Mouse (Mus musculus): Measurements from ENCODE around the gene Tbk1. TPM values are rescaled to one million over a fixed set of nuclear protein-coding genes. Genes with fewer than 3 reads are reported as not detected.

Gene Tbk1
- 10 to 100 TPM; 69.4 to 74.8 TPM for polyA plus RNA-seq (2017; shearing (Covaris generic))

DNA sequence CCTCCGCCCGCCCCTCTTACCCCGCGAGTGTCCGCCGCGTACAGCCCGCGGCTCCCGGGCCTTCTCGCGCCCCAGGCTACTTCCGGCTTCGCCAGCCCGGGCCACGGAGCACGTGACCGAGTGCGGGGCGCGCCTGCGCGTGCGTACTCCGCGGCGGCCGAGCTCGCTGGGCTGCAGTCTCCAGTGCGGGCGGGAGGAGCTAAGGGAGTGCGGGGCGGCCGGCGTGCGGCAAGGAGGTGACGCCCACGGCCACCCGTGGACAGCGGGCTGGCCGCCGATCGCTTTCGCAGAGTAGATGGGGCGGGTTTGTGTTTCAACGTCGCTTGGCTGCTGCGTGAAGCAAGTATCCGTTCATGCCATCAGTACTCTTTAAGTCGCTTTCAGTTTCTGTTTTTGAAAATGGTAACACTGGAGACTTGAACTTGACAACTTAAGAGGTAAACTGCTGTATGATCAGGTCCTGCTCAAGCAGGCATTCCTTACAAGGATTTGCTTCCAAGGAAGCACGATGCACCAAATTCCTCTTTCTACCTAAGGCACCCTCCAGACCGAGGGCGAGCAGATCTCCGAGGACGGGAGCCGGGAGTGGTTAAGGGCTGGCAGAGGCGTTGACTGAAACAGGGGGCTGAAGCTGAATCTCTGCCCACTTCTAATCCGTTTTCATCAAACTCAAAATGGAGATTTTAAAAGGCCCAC is at the start of gene Tbk1:
Gene Tbk1 (minus strand): TSS at position 113 of the 696 bp plus-strand sequence.
- ATAC-seq, result peak; percentile 82

DNA sequence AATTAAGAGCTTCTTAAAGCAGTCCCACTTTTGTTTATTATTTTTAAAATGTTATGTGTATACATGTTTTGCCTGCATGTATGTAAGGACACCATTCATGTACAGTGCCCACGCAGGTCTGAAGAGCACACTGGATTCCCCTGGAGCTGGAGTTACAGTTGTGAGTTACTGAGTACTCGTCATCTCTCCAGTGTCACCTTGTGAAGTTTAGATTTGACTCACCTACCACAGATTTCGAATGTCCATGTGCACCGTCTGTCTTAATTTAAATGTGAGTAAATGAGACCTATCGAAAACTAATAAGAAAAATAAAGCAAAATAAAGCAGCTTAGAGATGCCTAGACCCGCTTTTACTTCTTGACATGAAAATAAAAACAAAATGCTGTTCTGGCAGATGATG is 49.7 kb upstream of the Tbk1 start:
- ATAC-seq, result no peak

DNA sequence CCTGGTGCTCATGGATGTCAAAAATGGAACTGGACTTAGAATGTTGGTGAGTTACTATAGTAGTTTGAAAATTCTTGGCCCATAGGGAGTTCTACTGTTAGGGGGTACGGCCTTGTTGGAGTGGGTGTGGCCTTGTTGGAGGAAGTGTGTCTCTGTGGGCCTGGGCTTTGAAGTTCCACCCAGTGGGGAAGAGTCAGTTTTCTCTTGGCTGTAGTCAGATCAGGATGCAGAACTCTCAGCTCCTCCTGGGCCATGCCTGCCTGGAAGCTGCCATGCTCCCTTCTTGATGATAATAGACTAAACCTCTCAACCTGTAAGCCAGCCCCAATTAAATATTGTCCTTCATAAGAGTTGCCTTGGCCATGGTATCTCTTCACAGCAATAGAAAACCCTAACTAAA is 47.6 kb upstream of the Tbk1 start:
- no peak for ATAC-seq

DNA sequence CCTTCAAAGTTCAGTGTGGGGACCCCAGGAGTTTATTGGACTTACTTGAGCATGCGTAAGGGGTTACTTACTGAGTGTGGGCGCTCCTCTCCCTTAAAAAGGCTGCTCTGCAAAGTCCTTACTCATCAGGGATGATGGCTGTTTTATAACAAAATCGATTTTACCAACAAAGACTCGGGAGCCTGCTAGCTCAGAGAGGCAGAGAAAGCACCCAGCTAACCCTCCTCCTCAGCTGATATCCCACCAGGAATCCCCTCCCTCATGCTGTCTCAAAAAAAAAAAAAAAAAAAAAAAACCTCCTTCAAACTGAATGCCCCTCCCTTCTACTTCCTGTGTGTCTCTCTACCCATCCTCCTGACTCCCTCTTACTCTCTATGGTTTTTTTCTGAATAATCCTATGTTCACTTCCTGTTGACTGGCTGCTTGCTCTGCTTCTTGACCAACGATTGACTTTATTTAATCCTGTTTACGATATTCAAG is 42.0 kb upstream of the Tbk1 start:
- no peak for ATAC-seq

GRCm38 (mm10) chr10:121627216-121627852 is 40.7 kb upstream of the Tbk1 start:
- no peak for ATAC-seq

DNA sequence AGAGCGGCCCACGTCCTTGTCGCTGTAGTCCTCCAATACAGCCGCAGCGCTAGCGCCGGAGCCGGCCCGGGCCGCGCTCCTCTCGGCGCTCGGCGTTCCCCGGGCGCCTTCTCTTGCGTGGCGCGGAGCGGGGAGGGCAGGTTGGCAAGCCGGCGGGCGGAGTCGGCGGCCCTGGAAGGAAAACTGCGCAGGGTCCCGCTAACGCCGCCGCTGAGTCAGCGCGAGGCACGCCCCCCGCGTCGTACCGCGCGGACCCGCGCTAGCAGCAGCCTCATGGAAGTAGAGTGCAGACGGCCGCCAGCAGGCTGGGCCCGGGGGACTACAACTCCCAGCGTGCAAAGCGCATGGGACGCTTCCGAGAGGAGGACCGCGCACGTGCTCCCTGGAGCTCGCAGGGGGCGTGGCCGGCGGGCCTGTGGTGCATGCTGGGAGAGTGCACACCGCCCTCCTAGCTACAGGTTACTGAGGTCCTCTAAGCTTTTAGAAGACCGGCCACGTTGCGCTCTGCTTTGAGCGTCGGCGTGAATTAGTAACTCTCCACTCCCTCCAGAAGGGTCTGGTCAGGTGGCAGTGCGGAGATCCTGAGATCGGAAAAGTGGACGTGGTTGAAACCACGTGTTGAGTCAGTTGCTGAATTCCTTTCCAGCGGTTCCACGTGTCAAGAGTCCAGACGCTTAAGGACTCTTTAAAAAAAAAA is 39.7 kb upstream of the Tbk1 start, which contains the start of gene Xpot:
Gene Xpot (minus strand): TSS at position 147 of the 697 bp plus-strand sequence.
- peak; percentile 96 for ATAC-seq

GRCm38 (mm10) chr10:121625407-121626185 is 39.0 kb upstream of the Tbk1 start:
- peak; percentile 20 for ATAC-seq

DNA sequence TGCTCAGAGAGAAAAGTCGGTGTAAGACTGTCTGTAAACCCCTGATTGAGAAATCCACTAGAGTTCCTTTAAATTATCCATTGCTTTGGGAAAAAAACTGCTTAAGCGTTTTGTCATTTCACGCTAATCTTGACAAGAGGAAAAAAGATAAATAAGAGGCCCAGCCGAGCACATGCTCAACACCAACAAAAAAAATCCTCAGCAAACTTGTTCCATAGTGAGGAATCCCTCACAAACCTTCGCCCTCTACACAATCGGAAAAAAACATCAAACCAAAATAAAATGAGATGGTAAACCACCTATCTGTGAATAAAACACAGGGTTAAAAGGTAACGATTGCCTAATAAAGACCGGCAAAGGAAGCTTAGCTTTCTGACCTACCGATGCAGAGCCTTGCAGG is 38.4 kb upstream of the Tbk1 start:
- ATAC-seq, result no peak

GRCm38 (mm10) chr10:121623670-121624069 is 37.1 kb upstream of the Tbk1 start:
- no peak for ATAC-seq

DNA sequence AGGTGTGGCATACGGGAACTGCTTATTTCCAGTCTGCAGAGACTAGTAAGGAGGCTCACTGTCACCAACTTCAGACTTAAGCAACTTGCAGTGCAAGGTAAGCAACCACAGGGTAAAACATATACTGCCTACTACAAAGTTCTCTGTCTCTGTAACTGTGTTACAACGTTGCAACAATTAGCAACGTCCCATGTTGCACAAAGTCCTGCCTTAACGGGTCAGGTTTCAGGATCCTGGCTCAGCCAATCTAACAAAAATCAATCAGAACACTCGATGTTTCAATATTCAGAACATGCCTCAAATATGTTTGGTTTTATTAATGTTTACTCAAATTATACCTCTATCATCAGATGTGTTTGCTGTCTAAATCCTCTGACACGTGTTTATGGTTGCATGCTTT is 35.8 kb upstream of the Tbk1 start:
- no peak for ATAC-seq

DNA sequence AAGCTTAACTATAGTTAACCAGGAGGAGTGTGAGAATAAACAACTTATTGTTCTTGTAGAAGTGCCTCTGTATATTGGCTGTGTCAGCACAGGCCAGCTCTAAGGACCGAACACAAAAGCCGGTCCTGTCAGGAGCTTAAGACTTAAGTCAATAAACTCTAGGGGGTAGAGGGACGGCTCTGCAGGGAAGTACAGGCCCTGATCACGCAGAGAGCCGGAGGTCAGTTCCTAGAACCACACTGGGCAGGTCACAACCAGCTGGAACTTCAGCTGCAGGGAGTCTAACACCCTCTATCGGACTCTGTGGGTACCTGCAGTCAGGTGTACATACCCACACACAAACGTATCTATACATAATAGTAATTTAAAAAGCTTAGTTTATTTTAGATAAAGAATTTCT is 29.3 kb upstream of the Tbk1 start:
- no peak for ATAC-seq

DNA sequence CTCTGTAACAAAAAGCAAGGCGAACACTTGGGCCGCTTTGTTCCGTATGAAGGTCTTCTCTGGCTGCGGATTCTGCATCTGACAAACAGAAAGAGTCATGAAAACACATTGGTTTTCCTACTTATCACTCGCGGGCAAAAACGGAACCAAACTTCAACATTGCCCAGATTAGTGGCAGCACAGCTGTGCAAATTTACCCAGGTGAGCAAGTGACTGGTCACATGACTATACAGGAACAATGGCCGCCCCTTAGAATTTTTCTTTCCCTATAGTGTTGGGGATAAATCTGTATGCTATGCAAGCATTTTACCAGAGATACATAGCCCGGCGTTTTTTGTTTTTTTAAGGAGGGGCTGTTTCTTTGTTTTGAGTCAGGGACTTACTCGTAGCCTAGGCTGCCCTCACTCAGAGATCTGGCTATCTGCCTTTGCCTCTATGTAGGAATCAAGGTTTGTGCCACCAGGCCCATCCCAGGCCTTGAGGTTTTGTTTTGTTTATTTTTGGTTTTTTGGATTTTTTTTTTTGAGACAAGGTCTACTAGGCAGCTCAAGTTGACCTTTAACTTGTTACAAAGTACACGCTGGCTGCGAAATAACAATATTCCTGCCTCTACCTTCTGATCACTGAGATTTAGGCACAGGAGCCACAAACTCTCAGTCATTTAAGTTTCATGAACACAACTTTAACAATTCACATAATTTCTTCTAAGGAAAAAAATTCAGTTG is 28.7 kb upstream of the Tbk1 start:
- ATAC-seq, result no peak

GRCm38 (mm10) chr10:121613570-121613969 is 27.0 kb upstream of the Tbk1 start:
- no peak for ATAC-seq

DNA sequence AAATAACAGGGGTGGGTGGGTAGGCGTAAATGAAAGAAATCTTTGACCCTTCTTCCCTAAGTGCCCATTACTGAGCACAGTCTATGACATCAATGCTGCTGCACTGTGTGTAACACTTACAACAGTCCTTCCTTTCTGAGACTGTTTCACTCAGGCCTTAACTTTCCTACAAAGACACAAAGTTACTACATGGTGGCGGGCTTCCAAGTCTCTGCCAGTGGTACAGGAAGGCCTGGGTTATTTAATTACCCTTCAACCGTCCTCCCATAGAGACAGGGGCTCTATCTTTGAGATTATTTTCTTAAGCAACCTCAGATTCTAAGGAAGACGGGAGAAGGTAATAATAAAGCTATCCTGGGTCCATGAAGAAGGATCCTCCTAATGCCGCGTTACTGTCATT is 25.9 kb upstream of the Tbk1 start:
- ATAC-seq, result no peak

GRCm38 (mm10) chr10:121611587-121611986 is 25.0 kb upstream of the Tbk1 start:
- ATAC-seq, result no peak

DNA sequence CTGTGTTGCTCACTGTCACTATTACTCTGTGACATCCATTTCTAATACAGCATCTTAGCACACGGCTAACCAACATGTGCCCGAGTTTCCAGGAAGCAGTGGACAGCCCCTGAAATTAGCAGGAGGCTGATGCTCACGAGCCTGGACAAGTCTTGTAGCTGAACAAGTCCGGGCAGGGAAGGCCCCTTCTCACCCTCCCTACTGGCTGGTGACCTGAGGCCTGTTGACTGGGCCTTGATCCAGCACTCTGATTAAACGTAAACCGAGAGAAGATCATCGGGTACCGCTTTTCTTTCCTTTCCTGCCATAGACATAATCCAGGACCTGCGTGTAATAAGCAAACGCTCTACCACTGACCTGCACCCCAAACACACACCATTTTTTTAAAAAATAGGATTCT is 21.6 kb upstream of the Tbk1 start:
- no peak for ATAC-seq

DNA sequence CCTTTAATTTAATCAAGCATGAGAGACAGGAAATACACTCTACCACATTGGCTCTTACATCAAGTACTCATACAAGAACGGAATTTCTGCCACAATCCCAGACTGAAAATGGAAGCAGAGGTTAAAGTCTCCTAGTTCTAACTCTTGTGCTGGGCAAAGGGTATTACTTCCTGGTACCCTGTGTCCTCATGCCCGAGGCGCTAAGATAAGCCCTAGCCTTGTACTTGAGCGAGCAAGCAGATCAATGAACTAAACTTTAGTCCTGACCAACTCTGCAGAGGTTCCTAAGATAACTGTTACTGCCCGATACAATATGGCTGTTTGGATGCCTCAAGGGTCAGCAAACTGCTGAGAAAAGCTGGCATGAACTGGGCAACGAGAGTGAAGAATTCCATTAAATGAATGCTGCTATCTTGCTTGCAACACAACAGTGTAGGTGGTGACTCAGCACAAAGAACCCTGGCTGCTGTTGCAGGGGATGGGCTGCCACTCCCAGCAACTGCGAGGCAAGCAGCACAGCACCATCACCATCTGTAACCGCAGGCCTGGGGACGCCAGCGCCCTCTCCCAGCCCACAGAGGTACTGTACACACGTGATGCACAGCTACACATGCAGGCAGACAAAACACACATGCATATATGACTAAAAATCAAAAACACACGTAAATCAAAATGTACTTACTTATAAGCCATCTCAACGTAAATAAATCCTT is 18.2 kb upstream of the Tbk1 start:
- ATAC-seq, result no peak

DNA sequence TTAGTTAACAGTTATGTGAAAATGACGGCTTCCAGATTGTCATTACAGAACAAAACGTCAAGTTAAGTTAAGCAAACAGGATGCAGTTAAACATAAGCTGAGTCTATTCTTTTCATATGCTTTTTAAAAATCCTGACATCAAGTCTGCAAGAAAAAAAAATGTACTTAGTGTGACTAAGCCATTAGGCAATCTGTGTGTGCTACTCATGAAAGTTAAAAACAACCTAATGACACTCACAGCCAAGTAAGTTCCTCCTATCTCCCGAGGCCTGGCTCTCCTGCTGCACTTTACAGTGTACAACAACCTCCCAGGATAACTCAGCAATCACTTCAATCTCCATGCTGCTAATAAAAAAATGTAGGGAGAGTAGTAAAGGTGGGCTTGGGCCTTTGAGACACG is 17.0 kb upstream of the Tbk1 start:
- no peak for ATAC-seq

GRCm38 (mm10) chr10:121601272-121601671 is 14.7 kb upstream of the Tbk1 start:
- ATAC-seq, result no peak

DNA sequence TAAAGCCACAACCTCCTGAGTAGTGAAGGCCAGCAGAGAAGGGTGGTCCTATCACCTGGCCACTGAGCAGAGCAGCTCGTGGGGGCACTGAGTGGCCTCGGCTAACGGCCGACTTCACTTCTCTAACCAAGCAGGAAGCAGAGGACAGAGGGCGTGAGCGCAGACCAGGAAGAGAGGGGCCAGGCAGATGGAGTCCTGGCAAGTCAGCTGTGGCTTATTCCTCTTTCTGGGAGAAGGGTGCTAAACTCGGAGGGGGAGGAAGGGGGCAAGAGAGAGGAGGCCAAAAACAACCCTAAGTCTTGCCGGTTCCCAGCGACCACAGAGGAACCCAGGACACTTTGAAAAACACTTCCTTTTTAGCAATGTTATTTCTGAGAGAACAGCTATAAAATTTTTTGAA is 10.0 kb upstream of the Tbk1 start:
- ATAC-seq, result no peak

DNA sequence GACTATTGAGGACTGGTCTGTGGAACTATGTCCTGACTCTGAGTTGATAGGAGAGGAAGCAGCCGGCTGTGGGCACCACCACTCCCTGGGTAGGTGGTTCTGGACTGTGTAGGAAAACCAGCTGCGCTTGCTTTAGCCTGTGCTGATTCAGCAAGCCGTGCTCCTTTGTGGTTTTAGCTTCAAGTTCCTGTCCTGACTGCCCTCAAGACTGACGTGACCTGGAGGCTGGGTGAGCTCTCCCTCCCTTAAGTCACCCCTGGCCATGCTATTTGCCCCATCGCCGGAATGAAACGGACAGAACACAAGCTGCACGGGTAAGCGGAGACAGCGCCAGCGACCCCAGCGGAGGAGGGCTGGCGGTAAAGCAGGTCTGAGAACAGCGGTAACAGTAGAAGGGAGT is 4.5 kb upstream of the Tbk1 start:
- ATAC-seq, result no peak

All from activated CD4-positive, CD25-positive, alpha-beta regulatory T cell, adult 4 months (primary cell).